Mouse (Mus musculus) spleen, embryonic (tissue): Measurements from ENCODE around the gene Rem2.

Source experiments
- CTCF ChIA-PET: fragments of 350-600 bp; sonication (Branson Sonifier 250); formaldehyde crosslinking; loops from one replicate; lab custom pipeline; 2022; lab: Charles Lee

Rem2 gene

GRCm38 (mm10) chr14:54487732-54488131 is 11.8 kb downstream of the Rem2 start:
- CTCF ChIA-PET: no interaction called here

- CTCF ChIA-PET: no interaction called here
These were observed 12.4 kb downstream of the Rem2 start for GRCm38 (mm10) chr14:54488350-54488749.

GRCm38 (mm10) chr14:54492345-54493131 is 16.6 kb downstream of the Rem2 start:
- CTCF ChIA-PET: no interaction called here

- CTCF ChIA-PET: no interaction called here
These were observed 17.3 kb downstream of the Rem2 start for GRCm38 (mm10) chr14:54493236-54493635.

GRCm38 (mm10) chr14:54494234-54494633 is 18.3 kb downstream of the Rem2 start:
- CTCF ChIA-PET: interaction anchor here (0.6 kb wide), 1 partner anchor 77 kb away, joined by 4 read pairs; no protein-coding TSS in a partner anchor

GRCm38 (mm10) chr14:54496706-54497105 is 20.8 kb downstream of the Rem2 start:
- CTCF ChIA-PET: no interaction called here

DNA sequence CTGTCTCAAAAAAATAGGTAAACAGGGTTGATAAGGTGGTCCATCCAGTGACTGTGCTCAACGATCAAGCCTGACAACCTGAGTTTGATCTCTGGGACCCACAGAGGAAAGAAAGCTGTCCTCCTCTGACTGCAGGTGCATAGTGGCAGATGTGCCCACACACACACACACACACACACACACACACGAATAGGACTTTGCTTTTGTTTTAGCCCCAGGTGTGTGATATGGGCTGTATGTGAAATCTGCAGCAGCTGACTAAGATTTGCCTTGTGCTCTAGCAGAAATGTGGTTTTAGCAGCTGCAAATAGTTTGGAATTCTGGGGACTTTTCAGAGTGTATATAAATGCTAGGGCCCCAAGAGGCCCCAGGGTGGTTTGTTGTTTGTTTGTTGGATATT is 23.4 kb downstream of the Rem2 start:
- CTCF ChIA-PET: interaction anchor here (0.6 kb wide), 2 partner anchors 93 to 668 kb away, joined by 3 read pairs; no protein-coding TSS in a partner anchor

GRCm38 (mm10) chr14:54501365-54501764 is 25.5 kb downstream of the Rem2 start:
- CTCF ChIA-PET: no interaction called here

- CTCF ChIA-PET: no interaction called here
These were observed 27.2 kb downstream of the Rem2 start for GRCm38 (mm10) chr14:54503092-54503491.

- CTCF ChIA-PET: no interaction called here
These were observed 33.9 kb downstream of the Rem2 start for GRCm38 (mm10) chr14:54509774-54510173.

- CTCF ChIA-PET: interaction anchor here (0.5 kb wide), 1 partner anchor 85 kb away, joined by 3 read pairs; no protein-coding TSS in a partner anchor
These were observed 40.9 kb downstream of the Rem2 start for GRCm38 (mm10) chr14:54516710-54517310.

DNA sequence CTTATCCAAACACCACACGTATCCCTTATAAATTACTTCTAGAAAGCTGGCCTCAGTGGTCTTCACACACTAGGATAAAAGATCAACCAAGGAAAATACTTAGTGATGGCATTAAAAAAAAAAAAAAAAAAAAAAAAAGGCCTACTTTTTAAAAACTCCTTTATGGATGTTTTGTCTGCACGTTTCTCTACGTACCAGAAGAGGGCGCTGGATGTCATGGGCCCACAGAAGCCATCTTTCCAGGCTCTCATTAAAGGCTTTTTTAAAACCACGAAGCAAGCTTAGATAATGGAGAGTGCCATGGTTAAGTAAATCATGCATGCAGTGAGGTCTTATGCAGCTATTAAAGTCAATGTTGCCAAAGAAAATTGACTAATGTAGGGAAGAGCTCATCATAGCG is 47.7 kb downstream of the Rem2 start:
- CTCF ChIA-PET: interaction anchor here (0.7 kb wide), 1 partner anchor 55 kb away, joined by 7 read pairs; no protein-coding TSS in a partner anchor

DNA sequence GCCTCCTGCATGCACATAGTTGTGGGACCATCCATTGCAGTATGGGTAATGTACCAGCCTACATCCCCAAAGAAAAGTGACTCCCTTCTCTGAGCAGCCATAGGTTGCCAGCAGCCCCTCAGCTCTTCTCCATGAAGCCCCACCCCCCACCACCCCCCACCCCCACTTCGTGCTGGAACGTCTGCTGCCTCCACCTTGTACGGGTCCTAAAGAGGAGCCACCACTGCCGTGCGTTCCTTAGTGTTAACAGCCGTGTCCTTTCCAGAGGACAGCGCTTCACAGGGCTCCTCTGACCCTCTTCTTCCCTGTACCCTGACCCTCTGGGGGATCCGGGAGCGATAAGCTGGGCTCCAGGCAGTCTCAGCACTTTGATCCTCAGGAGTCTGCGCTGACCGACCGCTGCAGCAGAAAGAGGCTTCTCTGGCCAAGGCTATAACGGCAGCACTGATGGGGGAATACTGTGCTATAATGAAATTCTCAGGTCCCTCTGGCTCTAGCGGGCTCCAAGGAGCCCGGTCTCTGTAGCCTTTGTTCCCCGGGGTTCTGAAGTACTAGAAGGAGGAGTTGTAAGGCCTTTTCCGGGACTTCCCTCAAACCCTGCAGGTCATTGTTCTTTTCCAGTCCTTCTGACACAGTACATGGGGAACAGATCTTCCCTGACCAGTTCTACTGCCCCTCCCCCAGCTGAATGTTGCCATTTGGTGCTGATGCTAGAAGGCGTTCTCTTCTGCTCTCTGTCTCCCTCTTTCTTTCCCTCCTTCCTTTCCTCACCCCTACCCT is 51.5 kb downstream of the Rem2 start:
- CTCF ChIA-PET: no interaction called here

DNA sequence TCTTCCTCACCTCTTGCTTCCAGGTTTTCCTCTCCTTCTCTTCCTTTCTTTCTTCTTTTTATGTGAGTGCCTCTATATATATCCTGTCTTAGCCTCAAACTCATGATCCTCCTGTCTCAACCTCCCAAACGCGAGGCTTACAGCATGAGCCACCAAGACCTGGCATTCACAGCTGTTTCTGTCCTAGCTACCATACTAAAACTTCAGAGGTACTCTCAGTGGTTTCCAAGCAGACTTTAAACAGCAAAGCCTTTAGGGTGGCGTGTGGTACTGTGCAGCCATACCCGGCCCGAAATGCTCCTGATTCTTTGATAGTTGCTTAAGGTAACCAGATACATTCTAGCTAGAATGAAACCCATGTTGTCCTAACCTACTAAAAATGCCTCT is 52.1 kb downstream of the Rem2 start:
- CTCF ChIA-PET: no interaction called here

DNA sequence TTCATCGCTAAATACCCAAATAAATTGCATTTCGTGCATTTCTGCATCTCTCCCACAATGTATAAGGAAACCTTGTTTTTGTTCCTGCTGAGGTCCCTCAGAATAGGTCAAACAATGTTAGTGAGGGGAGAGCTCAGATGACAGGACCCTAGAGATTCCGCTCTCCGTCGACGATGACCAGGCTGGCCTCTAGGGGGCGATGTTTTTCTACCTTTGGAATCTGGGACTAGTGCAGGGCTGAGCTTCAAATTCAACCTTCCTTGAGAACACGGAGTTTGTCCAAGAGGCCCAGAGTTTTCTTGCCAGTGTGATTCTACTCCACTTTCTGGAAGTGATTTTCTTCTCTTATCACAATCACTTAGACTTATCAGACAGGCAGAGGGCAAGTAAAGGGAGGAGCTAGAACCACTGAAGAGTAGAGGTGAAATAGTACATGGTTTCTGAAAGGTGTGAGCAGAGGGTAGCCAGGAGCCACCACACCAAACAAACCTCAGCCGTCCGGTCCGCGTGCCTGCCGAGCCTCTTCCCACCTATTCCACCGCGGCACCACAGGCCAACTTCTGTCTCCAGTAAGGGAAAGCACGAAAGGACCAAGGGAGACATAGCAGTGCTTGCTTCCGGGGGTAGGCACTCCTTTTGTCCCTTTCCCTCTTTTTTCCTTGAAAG is 52.7 kb downstream of the Rem2 start:
- CTCF ChIA-PET: no interaction called here
